Mouse (Mus musculus): Measurements from ENCODE around the gene Tmem216. TPM values are rescaled to one million over a fixed set of nuclear protein-coding genes. Genes with fewer than 3 reads are reported as not detected.
A peak's percentile ranks its signal among the peaks of the same experiment; 100 is the strongest.
"Not testable (repeated sequence)": the region's sequence is repeated elsewhere in the genome, so short reads cannot be mapped to it uniquely, and the experiment has no call there.

Tmem216 gene
- polyA plus RNA-seq, 1 experiment, result not detected

- TF ChIP-seq POLR2A (IDR thresholded peaks at IDR 0.05; ENCODE audit: insufficient read depth, low read depth, low read length) (peak; percentile 58; the same call in 1 of the 2 replicates), CTCF (IDR thresholded peaks at IDR 0.05; ENCODE audit: insufficient read depth, low read depth, low read length) (no peak)
- WGBS, result under 1% methylated on average over 44 of the region's 44 CpGs
- peak within 1 kb of the TSS; percentile 76 for H3K4me3 ChIP-seq (ENCODE audit: insufficient read depth, low read depth, low read length)
- peak within 1 kb of the TSS; percentile 93 for H3K27ac ChIP-seq (ENCODE audit: insufficient read depth, low read depth, low read length)
- peaks cover 2% of the 10 kb centered on the region; the same call in 1 of the 2 replicates for H3K4me1 ChIP-seq (ENCODE audit: control insufficient read depth, insufficient read depth, low read length)
Observed at GRCm38 (mm10) chr19:10576690-10577561, 20.9 kb upstream of the Tmem216 start, which contains the start of the genes Cyb561a3 and Tmem138. Gene Cyb561a3, plus strand, starts transcription at chr19:10577172. Gene Tmem138, minus strand, starts transcription at chr19:10577362.

- no peak overlapping the region for H3K27ac ChIP-seq (ENCODE audit: insufficient read depth, low read depth, low read length)
- 96% methylated on average over 6 of the region's 6 CpGs for WGBS
- TF ChIP-seq POLR2A (IDR thresholded peaks at IDR 0.05; ENCODE audit: insufficient read depth, low read depth, low read length), result no peak
- TF ChIP-seq CTCF (IDR thresholded peaks at IDR 0.05; ENCODE audit: insufficient read depth, low read depth, low read length), result no peak
Observed at GRCm38 (mm10) chr19:10569627-10570026, 13.6 kb upstream of the Tmem216 start.

GRCm38 (mm10) chr19:10565217-10565616 is 9.2 kb upstream of the Tmem216 start:
- Histone ChIP-seq H3K4me3 (ENCODE audit: insufficient read depth, low read depth, low read length) (no peak overlapping the region), H3K27ac (ENCODE audit: insufficient read depth, low read depth, low read length) (no peak overlapping the region), H3K4me1 (ENCODE audit: control insufficient read depth, insufficient read depth, low read length) (no peaks in the 10 kb centered on the region)
- TF ChIP-seq POLR2A (IDR thresholded peaks at IDR 0.05; ENCODE audit: insufficient read depth, low read depth, low read length) (no peak), CTCF (IDR thresholded peaks at IDR 0.05; ENCODE audit: insufficient read depth, low read depth, low read length) (no peak)
- 74% methylated on average over 4 of the region's 4 CpGs for WGBS

More at GRCm38 (mm10) chr19:10569627-10570026, 13.6 kb upstream of the Tmem216 start:
- H3K4me1 ChIP-seq (ENCODE audit: control insufficient read depth, insufficient read depth, low read length), result no peaks in the 10 kb centered on the region
- no peak overlapping the region for H3K4me3 ChIP-seq (ENCODE audit: insufficient read depth, low read depth, low read length)

- WGBS, result 87% methylated on average over 6 of the region's 6 CpGs
- H3K4me1 ChIP-seq (ENCODE audit: control insufficient read depth, insufficient read depth, low read length), result no peaks in the 10 kb centered on the region
- no peak overlapping the region for H3K27ac ChIP-seq (ENCODE audit: insufficient read depth, low read depth, low read length)
- no peak overlapping the region for H3K4me3 ChIP-seq (ENCODE audit: insufficient read depth, low read depth, low read length)
- no peak for TF ChIP-seq POLR2A (IDR thresholded peaks at IDR 0.05; ENCODE audit: insufficient read depth, low read depth, low read length)
Observed at GRCm38 (mm10) chr19:10564278-10564677, 8.2 kb upstream of the Tmem216 start.

GRCm38 (mm10) chr19:10562351-10562750 is 6.3 kb upstream of the Tmem216 start:
- Histone ChIP-seq H3K4me1 (ENCODE audit: control insufficient read depth, insufficient read depth, low read length) (no peaks in the 10 kb centered on the region), H3K4me3 (ENCODE audit: insufficient read depth, low read depth, low read length) (no peak overlapping the region), H3K27ac (ENCODE audit: insufficient read depth, low read depth, low read length) (no peak overlapping the region)
- TF ChIP-seq POLR2A (IDR thresholded peaks at IDR 0.05; ENCODE audit: insufficient read depth, low read depth, low read length) (no peak), CTCF (IDR thresholded peaks at IDR 0.05; ENCODE audit: insufficient read depth, low read depth, low read length) (no peak)
- WGBS, result 64% methylated on average over 5 of the region's 5 CpGs

- WGBS, result 76% methylated on average over 6 of the region's 6 CpGs
- no peak for TF ChIP-seq POLR2A (IDR thresholded peaks at IDR 0.05; ENCODE audit: insufficient read depth, low read depth, low read length)
- TF ChIP-seq CTCF (IDR thresholded peaks at IDR 0.05; ENCODE audit: insufficient read depth, low read depth, low read length), result no peak
Observed at GRCm38 (mm10) chr19:10561558-10562314, 5.7 kb upstream of the Tmem216 start.

GRCm38 (mm10) chr19:10560108-10560507 is 4.1 kb upstream of the Tmem216 start:
- Histone ChIP-seq H3K4me3 (ENCODE audit: insufficient read depth, low read depth, low read length) (no peak overlapping the region), H3K4me1 (ENCODE audit: control insufficient read depth, insufficient read depth, low read length) (no peaks in the 10 kb centered on the region), H3K27ac (ENCODE audit: insufficient read depth, low read depth, low read length) (no peak overlapping the region)
- 43% methylated on average over 5 of the region's 5 CpGs for WGBS
- TF ChIP-seq POLR2A (IDR thresholded peaks at IDR 0.05; ENCODE audit: insufficient read depth, low read depth, low read length) (no peak), CTCF (IDR thresholded peaks at IDR 0.05; ENCODE audit: insufficient read depth, low read depth, low read length) (no peak)

More at GRCm38 (mm10) chr19:10561558-10562314, 5.7 kb upstream of the Tmem216 start:
- Histone ChIP-seq H3K27ac (ENCODE audit: insufficient read depth, low read depth, low read length) (no peak overlapping the region), H3K4me1 (ENCODE audit: control insufficient read depth, insufficient read depth, low read length) (no peaks in the 10 kb centered on the region), H3K4me3 (ENCODE audit: insufficient read depth, low read depth, low read length) (no peak overlapping the region)

GRCm38 (mm10) chr19:10557837-10558375 is 1.9 kb upstream of the Tmem216 start:
- 75% methylated on average over 4 of the region's 4 CpGs for WGBS
- H3K4me3 ChIP-seq (ENCODE audit: insufficient read depth, low read depth, low read length); H3K27ac ChIP-seq (ENCODE audit: insufficient read depth, low read depth, low read length); H3K4me1 ChIP-seq (ENCODE audit: control insufficient read depth, insufficient read depth, low read length): not testable (repeated sequence)

GRCm38 (mm10) chr19:10557430-10557829 is 1.4 kb upstream of the Tmem216 start:
- Histone ChIP-seq H3K27ac (ENCODE audit: insufficient read depth, low read depth, low read length) (no peak overlapping the region), H3K4me1 (ENCODE audit: control insufficient read depth, insufficient read depth, low read length) (no peaks in the 10 kb centered on the region), H3K4me3 (ENCODE audit: insufficient read depth, low read depth, low read length) (no peak overlapping the region)
- no peak for TF ChIP-seq CTCF (IDR thresholded peaks at IDR 0.05; ENCODE audit: insufficient read depth, low read depth, low read length)
- TF ChIP-seq POLR2A (IDR thresholded peaks at IDR 0.05; ENCODE audit: insufficient read depth, low read depth, low read length), result no peak
- 57% methylated on average over 2 of the region's 2 CpGs for WGBS
